Mouse (Mus musculus) urinary bladder, adult 18-20 months (tissue): ENCODE data around the gene Krtap3-2.
"Not testable (repeated sequence)": the region's sequence is repeated elsewhere in the genome, so short reads cannot be mapped to it uniquely, and the experiment has no call there.

Experiments
- DNase-seq, 2 experiments: peaks; one replicate each; pipeline ENCODE4 v3.0.0; 2022; ENCODE audit warnings: low spot score in 2 of 2, mixed read lengths in 2 of 2

The Krtap3-2 gene

GRCm38 (mm10) chr11:99556753-99557152 lies at the start of gene Krtap3-2:
TSS of gene Krtap3-2 (minus strand) at chr11:99556853.
- no peak for DNase-seq

GRCm38 (mm10) chr11:99603208-99603607 lies 46.6 kb upstream of the Krtap3-2 start, which contains the start of gene Gm11938:
TSS of gene Gm11938 (minus strand) at chr11:99603308.
- DNase-seq = not testable (repeated sequence)

GRCm38 (mm10) chr11:99597742-99598141 lies 41.1 kb upstream of the Krtap3-2 start, which contains the start of gene Krtap9-3:
TSS of gene Krtap9-3 (minus strand) at chr11:99598105.
- DNase-seq = not testable (repeated sequence)

- no peak for DNase-seq
Measured at GRCm38 (mm10) chr11:99590981-99591380, 34.3 kb upstream of the Krtap3-2 start, which contains the start of gene Krtap1-3. TSS of gene Krtap1-3 (minus strand) at chr11:99591339.

GRCm38 (mm10) chr11:99585096-99585495 lies 28.4 kb upstream of the Krtap3-2 start:
- DNase-seq = no peak

GRCm38 (mm10) chr11:99583245-99583704 lies 26.6 kb upstream of the Krtap3-2 start, which contains the start of gene Krtap1-4:
TSS of gene Krtap1-4 (minus strand) at chr11:99583654.
- DNase-seq = no peak

- DNase-seq = no peak
Measured at GRCm38 (mm10) chr11:99581564-99581963, 24.9 kb upstream of the Krtap3-2 start.

GRCm38 (mm10) chr11:99581051-99581450 lies 24.4 kb upstream of the Krtap3-2 start:
- DNase-seq = no peak

GRCm38 (mm10) chr11:99580636-99581035 lies 24.0 kb upstream of the Krtap3-2 start, which contains the start of gene Krtap1-5:
TSS of gene Krtap1-5 (minus strand) at chr11:99581016.
- DNase-seq = no peak

- peak; percentile 50 to 52 for DNase-seq
Measured at GRCm38 (mm10) chr11:99574106-99574505, 17.5 kb upstream of the Krtap3-2 start.

GRCm38 (mm10) chr11:99573164-99573563 lies 16.5 kb upstream of the Krtap3-2 start:
- DNase-seq = no peak

GRCm38 (mm10) chr11:99566530-99566929 lies 9.9 kb upstream of the Krtap3-2 start, which contains the start of gene Krtap3-1:
TSS of gene Krtap3-1 (minus strand) at chr11:99566630.
- no peak for DNase-seq

- DNase-seq = no peak
Measured at GRCm38 (mm10) chr11:99562580-99562979, 5.9 kb upstream of the Krtap3-2 start.

GRCm38 (mm10) chr11:99559366-99559765 lies 2.7 kb upstream of the Krtap3-2 start, which contains the start of gene Gm11939:
TSS of gene Gm11939 (minus strand) at chr11:99559466.
- no peak for DNase-seq

- no peak for DNase-seq
Measured at GRCm38 (mm10) chr11:99557976-99558745, 1.5 kb upstream of the Krtap3-2 start.

- no peak for DNase-seq
Measured at GRCm38 (mm10) chr11:99556195-99556594, 458 bp downstream of the Krtap3-2 start.

GRCm38 (mm10) chr11:99550765-99551164 lies 5.9 kb downstream of the Krtap3-2 start, which contains the start of gene Krtap3-3:
TSS of gene Krtap3-3 (minus strand) at chr11:99550865.
- no peak for DNase-seq

- DNase-seq = no peak
Measured at GRCm38 (mm10) chr11:99547892-99548291, 8.8 kb downstream of the Krtap3-2 start.

- DNase-seq = no peak
Measured at GRCm38 (mm10) chr11:99539721-99540120, 16.9 kb downstream of the Krtap3-2 start.

- no peak for DNase-seq
Measured at GRCm38 (mm10) chr11:99521288-99521860, 35.3 kb downstream of the Krtap3-2 start, which contains the start of gene Krt39. TSS of gene Krt39 (minus strand) at chr11:99521338.

- DNase-seq = peak in 1 of 2 experiments; percentile 63
Measured at GRCm38 (mm10) chr11:99514098-99514497, 42.6 kb downstream of the Krtap3-2 start.
